Mouse (Mus musculus) heart, postnatal 36 days (tissue): Measurements from ENCODE around the gene Ppm1d. TPM values are rescaled to one million over a fixed set of nuclear protein-coding genes. Genes with fewer than 3 reads are reported as not detected.

Experiments
- DNase-seq, 2 experiments: peaks; one replicate each; pipeline ENCODE4 v3.0.0; 2021 to 2022
- intact Hi-C: fragments of 180-260 bp; cut with DNase I; formaldehyde crosslinking; loops from one replicate; pipeline ENCODE4 v1.15.1; 2025
- total RNA-seq, 2 experiments: library from RNA; stranded (reverse); gene quantifications; 2 replicates each; pipeline ENCODE4 v1.2.3; 2021

Gene Ppm1d
- total RNA-seq, result 10 to 100 TPM; 10.5 to 11.3 TPM

DNA sequence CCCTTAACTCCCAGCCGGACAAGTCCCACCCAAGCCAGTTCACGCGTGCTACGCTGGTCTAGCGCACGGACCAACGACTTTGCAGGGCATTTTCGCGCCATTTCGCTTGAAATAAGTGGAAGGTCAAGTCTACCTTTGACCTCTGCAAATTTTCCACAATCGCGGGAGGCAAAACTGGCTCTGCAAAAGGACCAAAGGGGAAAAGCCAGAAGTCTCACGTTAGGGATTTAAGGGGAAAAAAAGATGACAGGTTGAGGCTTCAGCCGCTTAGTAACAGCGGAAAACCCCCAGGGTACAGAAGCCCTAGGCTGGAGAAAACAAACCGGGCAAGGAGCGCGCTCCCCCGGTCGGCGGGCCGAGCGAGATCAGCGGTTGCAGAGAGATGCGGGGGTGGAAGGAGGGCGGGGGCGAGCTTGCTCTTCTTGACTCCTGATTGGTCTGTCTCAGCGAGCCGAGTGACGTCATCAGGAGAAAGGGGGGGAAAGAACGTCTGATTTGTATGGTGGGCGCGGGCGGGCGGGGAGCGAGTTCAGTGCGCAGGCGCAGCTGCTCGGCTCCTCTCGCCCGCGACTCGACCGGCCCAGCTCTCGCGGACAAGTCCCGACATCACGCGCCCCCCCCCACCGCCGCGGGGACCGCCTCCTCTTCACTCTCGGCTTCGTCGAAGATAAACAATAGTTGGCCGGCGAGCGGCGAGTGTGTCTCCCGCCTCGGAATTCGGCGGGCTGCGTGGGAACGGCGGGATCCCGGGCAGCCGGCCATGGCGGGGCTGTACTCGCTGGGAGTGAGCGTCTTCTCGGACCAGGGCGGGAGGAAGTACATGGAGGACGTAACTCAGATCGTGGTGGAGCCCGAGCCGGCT, at the start of gene Ppm1d:
TSS of gene Ppm1d (plus strand) at position 532 of the 862 bp plus-strand sequence.
- intact Hi-C loops, result loop anchor here (2.0 to 5.0 kb wide), 2 partner anchors 41 to 76 kb away; partner anchors contain the start of genes Appbp2 and Bcas3
- peak; percentile 96 to 97 for DNase-seq

DNA sequence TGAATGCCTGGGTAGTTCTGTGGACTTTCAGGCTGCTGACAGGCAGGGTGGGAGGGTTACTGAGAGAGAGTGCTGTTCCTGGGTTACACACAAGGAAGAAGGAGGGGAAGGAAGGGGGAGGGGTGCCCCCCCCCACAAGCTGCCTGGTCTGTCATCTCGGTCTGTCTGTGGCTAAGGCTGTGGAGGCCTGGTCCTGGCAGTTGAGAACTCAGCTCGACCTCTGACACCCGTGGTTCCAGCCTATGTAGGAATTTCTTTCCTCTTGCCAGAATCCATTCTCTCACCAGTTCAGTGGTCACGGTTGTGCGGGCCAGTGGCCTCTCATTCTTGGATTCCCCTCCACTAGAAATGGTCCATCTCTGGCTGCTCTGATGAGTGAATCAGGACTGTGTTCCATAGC, 46.4 kb upstream of the Ppm1d start:
- intact Hi-C loops, result no loop called here
- no peak for DNase-seq

DNA sequence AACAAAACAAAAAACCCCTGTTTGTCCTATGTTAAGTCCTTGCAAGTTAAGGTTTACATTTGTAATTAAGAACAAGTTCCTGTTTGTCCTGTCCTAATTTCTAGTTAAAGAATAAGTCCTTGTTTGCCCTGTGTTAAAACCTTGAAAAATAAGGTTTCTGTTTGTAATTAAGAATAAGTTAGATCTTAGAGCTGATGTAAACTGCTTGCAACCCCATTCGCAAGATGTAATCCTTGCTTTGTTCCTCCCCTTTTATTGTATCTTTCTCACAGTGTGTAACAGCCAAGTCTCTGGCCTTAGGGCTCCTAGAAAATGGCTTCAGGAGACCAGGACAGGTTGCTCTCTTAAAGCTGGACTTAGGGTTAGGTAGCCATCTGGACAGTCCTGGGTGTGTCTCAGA, 43.7 kb upstream of the Ppm1d start:
- DNase-seq, result no peak
- intact Hi-C loops, result no loop called here

DNA sequence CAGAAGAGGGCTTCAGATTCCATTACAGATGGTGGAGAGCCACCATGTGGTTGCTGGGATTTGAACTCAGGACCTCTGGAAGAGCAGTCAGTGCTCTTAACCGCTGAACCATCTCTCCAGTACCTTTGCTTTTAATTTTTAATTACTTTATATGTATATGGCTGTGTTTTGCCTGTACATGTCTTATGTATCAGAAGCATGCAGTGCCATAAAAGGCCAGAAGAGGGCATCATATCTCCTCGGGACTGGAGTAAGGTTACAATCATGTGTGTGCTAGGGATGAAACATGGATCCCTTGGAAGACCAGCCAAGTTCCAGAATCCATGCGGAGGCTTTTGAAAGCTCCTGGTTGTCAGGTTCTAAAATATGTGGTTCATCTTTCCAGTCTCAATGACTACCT, 40.4 kb upstream of the Ppm1d start:
- peak; percentile 30 to 51 for DNase-seq
- intact Hi-C loops, result loop anchor here (2.0 kb wide), 1 partner anchor 64 kb away; no protein-coding TSS in a partner anchor

DNA sequence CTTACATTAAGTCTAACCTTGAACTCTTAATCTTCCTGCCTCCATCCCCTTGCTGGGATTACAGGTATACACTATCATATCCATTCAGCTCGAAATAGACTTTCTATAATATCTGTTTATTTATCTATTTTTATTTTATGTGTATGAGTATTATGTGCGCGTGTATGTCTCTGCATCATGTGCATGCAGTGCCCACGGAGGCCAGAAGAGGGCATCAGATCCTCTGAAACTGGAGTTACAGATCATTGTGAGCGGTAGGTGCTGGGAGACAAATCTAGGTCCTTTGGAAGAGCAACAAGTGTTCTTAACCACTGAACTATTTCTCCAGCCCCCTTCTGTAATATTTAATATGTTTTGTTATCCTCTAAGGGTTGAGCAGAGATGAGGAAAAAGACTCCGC, 37.7 kb upstream of the Ppm1d start:
- intact Hi-C loops, result no loop called here
- DNase-seq, result no peak

DNA sequence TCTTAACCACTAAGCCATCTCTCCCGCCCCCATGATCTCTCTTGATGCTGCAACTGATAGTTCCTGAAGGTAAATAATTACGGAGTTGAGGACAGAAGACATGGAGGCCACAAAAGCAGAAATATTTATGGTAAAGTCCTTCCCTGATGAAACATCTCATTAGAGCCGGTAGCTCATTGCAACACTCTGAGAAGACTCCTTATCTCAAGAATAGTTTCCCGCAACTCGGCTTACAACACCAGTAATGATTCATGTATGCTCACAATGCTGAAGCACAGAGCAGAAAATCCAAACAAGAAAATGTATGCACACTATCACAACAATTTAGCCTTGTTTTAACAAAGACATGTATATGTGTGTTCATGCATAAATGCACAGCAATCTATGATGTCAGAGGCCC, 35.9 kb upstream of the Ppm1d start:
- intact Hi-C loops, result no loop called here
- DNase-seq, result no peak

DNA sequence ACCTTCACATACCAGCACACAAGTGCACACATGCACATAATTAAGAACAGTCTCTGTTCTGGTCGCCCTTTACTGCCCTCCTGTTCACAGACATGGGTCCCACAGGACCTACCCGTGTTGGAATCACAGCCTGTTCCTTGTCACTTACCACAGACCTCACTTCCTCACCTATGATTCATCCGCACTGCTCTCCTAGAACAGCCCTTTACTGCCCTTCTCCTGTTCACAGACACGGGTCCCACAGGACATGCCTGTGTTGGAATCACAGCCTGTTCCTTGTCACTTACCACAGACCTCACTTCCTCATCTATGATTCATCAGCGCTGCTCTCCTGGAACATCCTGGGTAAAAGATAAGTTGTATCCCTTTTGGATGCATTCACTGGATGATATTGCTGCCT, 33.4 kb upstream of the Ppm1d start:
- intact Hi-C loops, result no loop called here
- no peak for DNase-seq

DNA sequence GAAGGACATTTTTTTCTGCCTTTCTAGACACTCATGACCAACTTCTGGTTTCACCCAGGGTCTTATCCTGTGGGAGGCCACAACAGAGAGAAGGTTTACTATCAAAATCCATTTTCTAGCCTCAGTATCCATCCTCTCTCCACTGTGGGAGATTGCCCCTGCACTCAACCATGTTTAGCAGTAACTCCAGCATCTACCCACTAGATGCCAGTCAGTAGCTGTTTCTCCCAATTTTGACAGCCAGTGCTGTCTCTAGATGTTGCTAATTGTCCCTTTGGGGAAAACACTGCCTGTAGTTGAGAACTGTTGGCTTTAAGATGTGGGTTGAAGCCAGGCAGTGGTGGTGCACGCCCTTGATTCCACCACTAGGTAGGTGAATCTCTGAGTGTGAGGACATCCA, 32.9 kb upstream of the Ppm1d start:
- DNase-seq, result no peak
- intact Hi-C loops, result no loop called here

DNA sequence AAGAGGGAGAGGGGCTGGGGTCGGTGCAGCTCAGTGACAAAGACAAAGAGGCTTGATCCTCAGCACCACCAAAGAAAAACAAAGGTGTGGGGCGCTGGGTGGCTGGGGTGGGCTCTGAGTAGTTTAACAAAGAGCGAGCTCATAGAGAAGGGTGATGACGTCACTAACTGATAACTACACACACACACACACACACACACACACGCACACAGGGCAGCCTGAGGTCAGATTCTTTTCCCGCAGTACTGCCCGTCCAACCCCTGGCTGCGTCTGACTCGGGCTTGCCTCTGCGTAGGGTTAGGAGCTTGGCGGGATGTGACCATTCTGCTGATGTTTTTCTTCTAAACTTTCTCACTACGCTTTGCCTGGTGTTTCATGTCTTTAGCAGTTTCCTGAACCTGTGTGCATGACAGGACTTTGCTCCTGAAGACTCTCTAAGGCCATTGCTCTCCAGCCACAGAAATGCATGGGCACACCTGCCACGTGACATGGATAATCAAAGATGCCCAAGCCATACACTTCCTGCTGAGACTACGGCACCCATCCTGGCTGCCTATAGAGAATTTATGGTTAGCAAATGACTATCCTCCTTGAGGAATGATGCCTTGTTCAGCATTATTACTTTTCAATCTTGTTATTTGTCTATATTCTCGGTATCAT, 29.7 kb upstream of the Ppm1d start:
- intact Hi-C loops, result no loop called here
- no peak for DNase-seq

DNA sequence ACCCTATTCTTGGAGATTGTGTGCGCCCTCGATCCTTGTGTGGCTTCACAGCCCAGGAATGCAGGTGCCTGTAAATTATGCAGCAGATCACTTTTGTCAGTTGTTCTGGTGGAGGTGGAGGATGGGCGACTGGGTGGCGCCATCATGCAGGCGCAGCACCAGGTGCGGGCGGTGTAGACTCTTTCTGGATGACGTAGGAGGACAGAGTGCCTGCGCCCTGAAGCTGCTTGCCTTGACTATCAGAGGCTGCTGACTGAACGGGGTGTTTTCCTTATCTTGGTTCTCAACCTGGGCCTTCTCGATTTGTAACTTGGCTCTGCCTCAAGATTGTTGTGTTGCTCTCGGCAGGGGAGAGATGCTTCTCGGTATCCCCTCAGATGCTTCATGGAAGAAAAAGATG, 13.1 kb upstream of the Ppm1d start:
- DNase-seq, result no peak
- intact Hi-C loops, result no loop called here

DNA sequence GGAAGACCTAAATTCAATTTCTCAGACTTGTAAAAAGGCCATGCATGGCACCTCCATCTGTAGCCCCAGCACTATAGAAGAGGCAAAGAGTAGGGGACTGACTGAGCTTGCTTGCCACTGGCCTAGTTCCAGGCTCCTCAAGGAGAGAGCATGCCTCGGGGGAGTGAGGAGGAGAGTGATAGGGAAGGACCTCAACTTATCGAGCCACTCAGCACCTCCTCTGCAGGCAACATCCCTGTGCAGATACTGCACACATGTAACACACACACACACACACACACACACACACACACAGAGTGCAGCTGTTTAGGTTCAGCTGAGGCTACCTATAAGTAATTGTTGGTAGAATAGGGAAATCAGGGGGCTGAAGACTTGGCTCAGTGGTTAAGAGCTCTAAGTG, 11.2 kb upstream of the Ppm1d start:
- DNase-seq, result no peak
- intact Hi-C loops, result no loop called here

DNA sequence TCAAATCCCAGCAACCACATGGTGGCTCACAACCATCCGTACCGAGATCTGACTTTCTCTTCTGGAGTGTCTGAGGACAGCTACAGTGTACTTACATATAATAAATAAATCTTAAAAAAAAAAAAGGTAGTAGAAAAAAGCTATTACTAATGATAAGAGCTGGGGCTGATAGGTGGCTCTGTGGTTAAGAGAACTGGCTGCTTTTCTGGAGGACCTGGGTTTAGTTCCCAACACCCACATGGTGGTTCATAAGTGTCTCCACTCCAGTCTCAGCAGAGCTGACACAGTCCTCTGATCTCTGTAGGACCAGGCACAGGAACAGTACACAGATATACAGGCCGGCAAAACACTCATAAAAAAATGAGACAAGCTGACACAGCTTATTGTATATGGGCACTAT, 9.9 kb upstream of the Ppm1d start:
- no peak for DNase-seq
- intact Hi-C loops, result no loop called here

DNA sequence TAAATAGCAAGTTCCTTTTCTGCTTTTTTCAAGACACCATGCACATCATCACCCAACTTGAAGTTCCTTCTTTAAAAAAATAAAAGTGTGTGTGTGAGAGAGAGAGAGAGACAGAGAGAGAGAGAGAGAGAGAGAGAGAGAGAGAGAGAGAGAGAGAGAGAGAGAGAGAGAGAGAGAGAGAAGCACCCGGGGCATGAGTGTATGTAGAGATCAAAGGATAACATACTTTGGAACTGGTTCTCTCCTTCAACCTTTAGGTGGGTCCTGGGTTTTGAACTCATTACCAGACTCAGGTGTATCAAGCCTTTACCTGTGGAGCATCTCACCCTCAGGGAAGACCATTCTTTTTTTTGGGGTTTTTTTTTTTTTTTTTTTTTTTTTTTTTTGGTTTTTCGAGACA, 9.2 kb upstream of the Ppm1d start:
- intact Hi-C loops, result no loop called here
- DNase-seq, result no peak

DNA sequence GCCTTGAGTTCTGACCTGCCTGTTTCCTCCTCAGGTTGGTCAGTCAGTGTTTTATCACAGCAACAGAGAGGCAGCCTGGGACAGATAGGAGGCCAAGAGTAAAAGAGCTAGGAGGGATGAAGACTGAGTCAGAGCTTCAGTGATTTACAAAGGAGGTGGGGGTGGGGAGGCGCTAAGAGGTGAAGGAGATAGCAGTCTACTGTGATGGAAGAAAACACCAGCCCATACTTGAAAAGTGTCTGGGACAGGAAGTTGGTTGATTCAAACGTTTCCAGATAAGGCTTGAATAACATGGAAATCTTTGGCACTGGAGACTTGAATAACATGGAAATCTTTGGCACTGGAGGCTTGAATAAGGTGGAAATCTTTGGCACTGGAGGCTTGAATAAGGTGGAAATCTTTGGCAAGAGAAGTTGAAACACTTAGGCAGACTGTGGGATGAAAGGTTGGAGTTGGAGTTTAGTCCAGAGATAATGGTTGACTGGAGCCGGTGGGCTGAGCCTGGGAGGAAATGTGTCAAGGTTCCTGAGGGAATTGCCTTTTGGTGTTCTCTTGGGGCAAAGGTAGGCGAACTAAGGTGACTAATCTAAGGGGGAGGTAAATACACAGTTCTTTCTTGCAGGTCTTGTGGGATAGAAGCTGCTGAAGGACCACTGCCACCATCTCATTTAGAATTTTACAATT, 4.3 kb upstream of the Ppm1d start:
- DNase-seq, result no peak
- intact Hi-C loops, result no loop called here

DNA sequence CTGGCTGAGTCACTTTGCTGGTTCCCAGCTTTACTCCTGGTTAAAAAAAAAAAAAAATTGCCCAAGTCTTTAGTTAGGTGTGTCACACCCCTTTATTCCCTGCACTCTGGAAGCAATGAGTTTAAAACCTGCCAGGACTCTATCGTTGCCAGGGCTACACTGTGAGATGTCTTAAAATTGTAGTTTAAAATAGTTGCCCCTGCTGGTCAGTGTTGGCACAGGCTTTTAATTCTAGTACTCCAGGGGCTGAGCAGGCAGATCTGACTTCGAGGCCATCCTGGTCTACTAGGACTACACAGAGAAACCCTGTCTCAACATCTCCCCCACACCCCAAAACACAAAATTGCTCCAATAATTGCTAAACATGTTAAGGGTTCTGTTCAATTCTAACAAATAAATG, 2.2 kb upstream of the Ppm1d start:
- intact Hi-C loops, result no loop called here
- no peak for DNase-seq

DNA sequence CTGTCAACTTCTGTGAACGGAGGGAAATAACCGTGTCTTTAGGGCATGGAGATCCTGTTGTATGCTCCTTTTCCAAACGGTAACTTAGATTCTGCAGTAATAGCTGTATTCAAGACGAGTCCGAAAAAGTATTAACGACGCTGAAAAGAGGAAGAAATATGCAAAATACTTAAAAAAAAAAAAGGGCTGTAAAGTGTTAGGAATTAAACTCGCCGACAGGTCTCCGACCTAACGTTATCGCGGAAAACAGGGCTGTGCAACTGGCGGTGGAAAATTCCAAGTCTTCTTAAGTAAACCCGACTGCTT, 684 bp upstream of the Ppm1d start:
- DNase-seq, result no peak
- intact Hi-C loops, result loop anchor here (2.0 to 5.0 kb wide), 2 partner anchors 42 to 76 kb away; partner anchors contain the start of genes Appbp2 and Bcas3

DNA sequence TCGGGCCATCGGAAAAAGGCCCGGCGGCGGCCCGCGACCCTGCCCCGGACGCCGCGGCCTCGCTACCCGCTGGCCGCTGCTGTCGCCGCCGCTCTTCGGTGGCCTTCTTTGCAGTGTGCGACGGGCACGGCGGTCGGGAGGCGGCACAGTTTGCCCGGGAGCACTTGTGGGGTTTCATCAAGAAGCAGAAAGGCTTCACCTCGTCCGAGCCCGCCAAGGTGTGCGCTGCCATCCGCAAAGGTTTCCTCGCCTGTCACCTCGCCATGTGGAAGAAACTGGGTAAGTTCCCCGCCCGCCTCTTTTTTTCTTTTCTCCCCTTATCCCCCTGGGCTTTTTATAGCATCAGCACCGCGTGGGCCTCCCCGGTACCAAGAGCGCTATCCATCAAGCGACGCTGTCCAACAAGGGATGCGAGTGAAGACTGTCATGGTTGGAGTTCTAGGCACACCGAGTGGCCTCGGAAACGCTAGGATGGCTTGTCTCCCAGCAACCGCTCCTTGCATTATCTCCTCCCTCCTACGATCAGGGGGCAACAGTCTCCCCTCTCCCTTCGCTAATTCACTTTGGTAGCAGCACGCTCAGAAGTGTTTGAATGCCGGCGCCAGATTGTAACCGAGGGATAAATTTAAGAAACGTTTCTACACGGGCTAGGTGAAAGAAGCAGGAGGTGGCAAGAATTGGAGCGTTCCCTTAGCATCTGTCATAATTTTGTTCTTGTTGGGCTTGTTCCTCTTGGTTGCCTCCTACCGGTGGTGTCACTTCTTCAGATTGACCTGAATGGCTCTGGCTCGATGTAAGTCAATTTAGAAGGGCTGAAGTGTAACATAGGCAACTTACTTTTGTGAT, 824 bp downstream of the Ppm1d start:
- DNase-seq, result peak; percentile 51 to 56
- intact Hi-C loops, result loop anchor here (2.0 to 5.0 kb wide), 2 partner anchors 40 to 77 kb away; partner anchors contain the start of genes Appbp2 and Bcas3

DNA sequence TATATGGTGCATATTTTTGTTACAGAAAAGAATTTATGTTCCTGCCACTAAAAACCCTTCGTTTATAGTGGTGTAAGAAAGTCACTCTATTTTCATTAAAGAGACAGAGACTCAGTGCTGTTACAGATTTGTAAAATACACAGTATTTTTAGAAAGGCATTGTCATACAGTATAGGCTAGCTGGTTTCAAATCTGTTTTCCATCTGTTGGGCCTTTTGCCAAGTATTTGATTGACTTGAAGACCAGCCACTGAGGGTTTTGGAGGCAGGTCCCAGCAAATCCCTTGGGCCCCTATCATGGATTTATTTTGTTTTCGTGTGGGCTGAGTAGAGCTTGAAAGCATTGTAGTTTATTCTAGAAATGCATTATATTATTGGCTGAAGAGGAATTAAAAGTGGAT, 1.8 kb downstream of the Ppm1d start:
- intact Hi-C loops, result loop anchor here (5.0 kb wide), 1 partner anchor 39 kb away; the partner anchor contains the start of gene Bcas3

DNA sequence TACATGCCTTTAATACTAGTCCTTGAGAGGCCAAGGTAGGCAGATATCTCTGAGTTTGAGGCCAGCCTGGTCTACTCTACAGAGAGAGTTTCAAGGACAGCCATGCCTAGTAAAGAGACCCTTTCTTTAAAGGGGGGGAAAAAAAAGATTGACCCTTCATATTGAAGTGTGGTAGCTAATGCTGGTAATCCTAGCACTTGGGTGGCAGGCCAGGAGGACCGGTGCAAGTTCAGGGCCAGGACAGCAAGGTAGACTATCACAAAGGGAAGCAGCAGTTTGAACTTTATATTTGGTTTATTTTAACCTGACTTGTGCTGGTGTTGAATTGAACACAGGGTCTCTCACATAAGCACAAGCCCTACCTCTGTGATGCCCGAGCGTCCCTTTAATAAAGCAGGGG, 2.3 kb downstream of the Ppm1d start:
- intact Hi-C loops, result loop anchor here (5.0 kb wide), 1 partner anchor 39 kb away; the partner anchor contains the start of gene Bcas3

More for the DNA sequence above, 1.8 kb downstream of the Ppm1d start:
- DNase-seq, result peak; percentile 79 to 80

DNA sequence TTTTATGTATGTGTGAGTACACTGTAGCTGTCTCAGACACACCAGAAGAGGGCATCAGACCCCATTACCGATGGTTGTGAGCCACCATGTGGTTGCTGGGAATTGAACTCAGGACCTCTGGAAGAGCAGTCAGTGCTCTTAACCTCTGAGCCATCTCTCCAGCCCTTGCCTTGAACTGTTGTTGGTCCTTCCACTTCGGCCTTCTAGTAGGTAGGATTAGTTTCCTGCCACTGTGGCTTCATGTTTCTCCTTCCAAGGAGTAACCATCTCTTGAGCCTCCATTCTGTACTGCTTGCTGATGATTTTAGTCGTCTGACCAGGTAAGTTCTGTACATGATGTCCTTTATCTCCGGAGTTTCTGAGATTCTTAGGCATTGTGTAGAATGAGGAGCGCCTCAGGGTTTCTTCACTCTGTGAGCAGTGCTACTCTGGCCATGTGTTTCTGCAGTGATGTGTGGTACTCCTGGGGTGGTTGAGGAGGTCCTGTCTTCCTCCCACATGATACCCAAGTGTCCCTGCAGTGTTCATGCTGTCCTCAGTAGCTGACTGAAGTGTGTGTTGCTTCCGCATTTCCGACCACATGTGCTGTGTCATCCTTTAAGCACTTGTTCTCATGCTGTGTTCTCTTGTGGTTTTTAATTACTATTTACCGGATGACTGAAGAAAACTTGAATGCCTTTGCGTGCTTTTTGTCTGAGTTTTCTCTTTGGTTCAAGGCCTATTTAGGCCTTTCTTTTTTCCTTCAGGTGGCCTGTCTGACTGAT, 12.7 kb downstream of the Ppm1d start:
- intact Hi-C loops, result no loop called here
- DNase-seq, result no peak

More for the DNA sequence above, 2.3 kb downstream of the Ppm1d start:
- no peak for DNase-seq
